Mouse (Mus musculus) urinary bladder, adult 18-20 months (tissue): ENCODE measurements at regions not wholly inside any gene's neighbourhood (a gene's known extent, or its start where the extent isn't known, plus 50 kb on each side); places are given as distances from the start of the nearest gene placed in this dataset.

Experiments
- DNase-seq, 2 experiments: peaks; one replicate each; pipeline ENCODE4 v3.0.0; 2022; ENCODE audit warnings: low spot score in 2 of 2, mixed read lengths in 2 of 2

GRCm38 (mm10) chr5:45931252-45931651 lies 73.8 kb upstream of the Lcorl start:
- no peak for DNase-seq

GRCm38 (mm10) chr5:45925879-45926410 lies 68.5 kb upstream of the Lcorl start:
- peak; percentile 14 to 37 for DNase-seq

- DNase-seq = no peak
Measured at GRCm38 (mm10) chr5:45923907-45924594, 66.6 kb upstream of the Lcorl start.
